Mouse (Mus musculus): ENCODE measurements around the gene Angptl1. TPM values are rescaled to one million over a fixed set of nuclear protein-coding genes. Genes with fewer than 3 reads are reported as not detected.

Angptl1 gene
- polyA plus RNA-seq, 2 experiments: 0.07 TPM; not detected in 1

- no peak for ATAC-seq (ENCODE audit: insufficient read depth)
- H3K4me3 ChIP-seq (ENCODE audit: insufficient read depth in 1 of 2, low read depth in 2 of 2, low read length in 2 of 2): no peak overlapping the region
- WGBS (ENCODE audit: insufficient replicate concordance): 79% methylated on average over 7 of the region's 7 CpGs
Observed at GRCm38 (mm10) chr1:156811928-156812327, 26.4 kb upstream of the Angptl1 start.

DNA sequence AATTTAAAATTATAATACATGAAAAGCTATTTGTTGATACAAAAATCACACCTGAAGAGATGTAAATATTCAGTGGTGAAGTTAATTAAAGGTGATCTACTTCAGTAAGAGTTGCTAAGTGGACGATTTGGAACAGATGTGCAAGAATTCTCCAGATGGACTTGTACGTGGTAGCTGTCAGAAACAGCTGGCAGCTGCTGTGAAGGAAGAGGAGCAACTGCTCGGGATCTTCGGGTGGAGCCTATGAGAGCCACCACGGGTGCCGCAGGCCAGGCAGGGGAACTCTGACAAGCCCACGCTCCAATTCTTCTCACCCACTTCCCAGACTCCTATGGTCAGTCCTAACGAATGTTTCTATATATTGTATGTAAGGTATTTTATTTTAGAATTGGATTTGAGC lies 25.6 kb upstream of the Angptl1 start:
- no peak overlapping the region for H3K4me2 ChIP-seq (ENCODE audit: low read depth)
- no peaks in the 10 kb centered on the region for H3K27me3 ChIP-seq (ENCODE audit: control insufficient read depth, insufficient read depth, low read length)
- no peak for ATAC-seq (ENCODE audit: insufficient read depth)
- no peak overlapping the region for H3K9ac ChIP-seq (replicated peaks)
- WGBS (ENCODE audit: insufficient replicate concordance): 71% methylated on average over 8 of the region's 8 CpGs
- no peak for TF ChIP-seq EP300 (IDR thresholded peaks at IDR 0.05; ENCODE audit: low read depth)
- TF ChIP-seq CTCF (IDR thresholded peaks at IDR 0.05; ENCODE audit: low read depth): no peak
- peaks cover 2% of the 10 kb centered on the region; the same call in 1 of the 2 replicates for H3K36me3 ChIP-seq (replicated peaks; ENCODE audit: control insufficient read depth, insufficient read depth, low read depth)
- no peak overlapping the region for H3K4me3 ChIP-seq (ENCODE audit: insufficient read depth in 1 of 2, low read depth in 2 of 2, low read length in 2 of 2)
- H3K4me1 ChIP-seq (replicated peaks; ENCODE audit: control insufficient read depth in 2 of 2, insufficient read depth in 2 of 2, low read length in 1 of 2): no peaks in the 10 kb centered on the region
- no peaks in the 10 kb centered on the region for H3K9me3 ChIP-seq (ENCODE audit: control insufficient read depth, low read length)
- H3K27ac ChIP-seq: no peak overlapping the region
- no peak for DNase-seq (ENCODE audit: low read depth in 3 of 3, low spot score in 3 of 3)

More at GRCm38 (mm10) chr1:156811928-156812327, 26.4 kb upstream of the Angptl1 start:
- no peak for DNase-seq (ENCODE audit: low read depth in 3 of 3, low spot score in 3 of 3)
- Histone ChIP-seq H3K27ac (no peak overlapping the region), H3K27me3 (ENCODE audit: control insufficient read depth, insufficient read depth, low read length) (no peaks in the 10 kb centered on the region), H3K4me1 (replicated peaks; ENCODE audit: control insufficient read depth in 2 of 2, insufficient read depth in 2 of 2, low read length in 1 of 2) (no peaks in the 10 kb centered on the region), H3K9ac (replicated peaks) (no peak overlapping the region), H3K4me2 (ENCODE audit: low read depth) (no peak overlapping the region), H3K9me3 (ENCODE audit: control insufficient read depth, low read length) (no peaks in the 10 kb centered on the region), H3K36me3 (replicated peaks; ENCODE audit: control insufficient read depth, insufficient read depth, low read depth) (no peaks in the 10 kb centered on the region)
- TF ChIP-seq CTCF (IDR thresholded peaks at IDR 0.05; ENCODE audit: low read depth) (no peak), EP300 (IDR thresholded peaks at IDR 0.05; ENCODE audit: low read depth) (no peak)

DNA sequence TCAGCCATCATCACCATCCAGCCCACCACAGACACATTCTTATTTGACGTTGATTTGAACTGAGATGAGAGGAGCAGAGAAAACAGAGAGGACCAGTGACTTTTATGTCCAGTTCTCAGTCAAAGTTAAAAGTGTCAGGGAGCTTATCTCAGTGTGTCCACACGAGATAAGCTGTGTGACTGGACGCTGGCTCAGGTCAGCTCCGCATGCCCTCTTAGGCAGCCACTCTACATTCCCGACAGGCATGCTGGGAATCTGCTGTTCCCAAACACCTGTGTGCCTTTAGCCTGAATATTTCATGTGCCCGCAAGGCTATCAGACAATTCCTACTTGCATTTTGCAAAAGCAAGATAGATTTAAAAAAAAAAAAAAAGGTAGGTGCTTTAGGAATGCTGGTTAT lies 24.9 kb upstream of the Angptl1 start:
- H3K36me3 ChIP-seq (replicated peaks; ENCODE audit: control insufficient read depth, insufficient read depth, low read depth): peaks cover 2% of the 10 kb centered on the region; the same call in 1 of the 2 replicates
- no peaks in the 10 kb centered on the region for H3K4me1 ChIP-seq (replicated peaks; ENCODE audit: control insufficient read depth in 2 of 2, insufficient read depth in 2 of 2, low read length in 1 of 2)
- no peak overlapping the region for H3K9ac ChIP-seq (replicated peaks)
- no peaks in the 10 kb centered on the region for H3K27me3 ChIP-seq (ENCODE audit: control insufficient read depth, insufficient read depth, low read length)
- peak; percentile 48; the same call in 1 of the 2 replicates for ATAC-seq (ENCODE audit: insufficient read depth)
- no peak for TF ChIP-seq EP300 (IDR thresholded peaks at IDR 0.05; ENCODE audit: low read depth)
- no peak for TF ChIP-seq CTCF (IDR thresholded peaks at IDR 0.05; ENCODE audit: low read depth)
- no peak overlapping the region for H3K4me2 ChIP-seq (ENCODE audit: low read depth)
- DNase-seq (ENCODE audit: low read depth in 3 of 3, low spot score in 3 of 3): no peak
- 56% methylated on average over 6 of the region's 6 CpGs for WGBS (ENCODE audit: insufficient replicate concordance)
- H3K27ac ChIP-seq: no peak overlapping the region
- no peaks in the 10 kb centered on the region for H3K9me3 ChIP-seq (ENCODE audit: control insufficient read depth, low read length)
- H3K4me3 ChIP-seq (ENCODE audit: insufficient read depth in 1 of 2, low read depth in 2 of 2, low read length in 2 of 2): no peak overlapping the region

DNA sequence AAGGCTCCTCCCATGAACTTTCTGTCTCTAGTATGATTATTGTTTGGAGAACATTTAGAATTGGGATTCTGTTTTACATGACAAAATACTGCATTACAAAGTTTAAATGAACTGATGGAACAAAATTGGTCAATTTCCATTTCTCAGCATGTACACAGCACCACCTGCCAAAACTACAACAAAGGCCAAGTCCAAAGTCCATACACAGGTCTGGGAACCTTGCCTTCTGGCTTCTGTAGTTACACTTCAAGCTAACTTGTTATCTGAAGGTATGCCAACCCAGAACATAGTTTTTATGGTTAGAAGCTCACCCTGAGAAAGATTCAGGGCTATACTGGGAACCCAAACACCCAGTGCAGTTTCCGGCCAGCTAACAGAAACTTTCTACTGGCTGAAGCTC lies 19.1 kb upstream of the Angptl1 start:
- WGBS (ENCODE audit: insufficient replicate concordance): 88% methylated on average over 1 of the region's 1 CpGs
- Histone ChIP-seq H3K9ac (replicated peaks) (no peak overlapping the region), H3K27me3 (ENCODE audit: control insufficient read depth, insufficient read depth, low read length) (no peaks in the 10 kb centered on the region), H3K36me3 (replicated peaks; ENCODE audit: control insufficient read depth, insufficient read depth, low read depth) (peaks cover 2% of the 10 kb centered on the region; the same call in 1 of the 2 replicates), H3K9me3 (ENCODE audit: control insufficient read depth, low read length) (no peaks in the 10 kb centered on the region), H3K4me3 (ENCODE audit: insufficient read depth in 1 of 2, low read depth in 2 of 2, low read length in 2 of 2) (no peak overlapping the region), H3K4me1 (replicated peaks; ENCODE audit: control insufficient read depth in 2 of 2, insufficient read depth in 2 of 2, low read length in 1 of 2) (no peaks in the 10 kb centered on the region), H3K4me2 (ENCODE audit: low read depth) (no peak overlapping the region), H3K27ac (no peak overlapping the region)
- no peak for DNase-seq (ENCODE audit: low read depth in 3 of 3, low spot score in 3 of 3)
- no peak for ATAC-seq (ENCODE audit: insufficient read depth)
- TF ChIP-seq EP300 (IDR thresholded peaks at IDR 0.05; ENCODE audit: low read depth) (no peak), CTCF (IDR thresholded peaks at IDR 0.05; ENCODE audit: low read depth) (no peak)

DNA sequence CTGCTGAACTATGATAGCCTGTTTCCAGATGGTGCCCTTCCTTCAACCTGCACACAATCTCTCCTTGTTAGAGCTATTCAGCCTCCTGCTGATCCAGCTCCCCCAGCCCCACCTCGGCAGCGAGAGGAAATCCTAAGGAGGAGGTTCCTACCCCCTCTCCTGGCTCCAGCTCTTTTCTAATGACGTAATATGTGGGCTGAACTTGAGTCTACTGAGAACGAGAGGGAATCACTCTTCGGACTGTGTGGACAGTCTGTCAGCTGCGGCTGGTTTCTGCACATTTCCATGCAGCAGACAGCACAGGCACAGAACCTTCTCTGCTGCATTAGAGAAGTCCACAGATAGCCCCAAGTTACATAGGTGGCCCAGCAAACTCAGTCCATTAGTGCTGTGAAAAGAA lies 333 bp downstream of the Angptl1 start:
- Histone ChIP-seq H3K4me1 (replicated peaks; ENCODE audit: control insufficient read depth in 2 of 2, insufficient read depth in 2 of 2, low read length in 1 of 2) (peaks cover 0 to 3% of the 10 kb centered on the region in 2 experiments; a peak in 1 of 4 replicates), H3K36me3 (replicated peaks; ENCODE audit: control insufficient read depth, insufficient read depth, low read depth) (no peaks in the 10 kb centered on the region), H3K4me2 (ENCODE audit: low read depth) (no peak overlapping the region), H3K27ac (no peak overlapping the region), H3K9me3 (ENCODE audit: control insufficient read depth, low read length) (no peaks in the 10 kb centered on the region), H3K9ac (replicated peaks) (no peak overlapping the region), H3K4me3 (ENCODE audit: insufficient read depth in 1 of 2, low read depth in 2 of 2, low read length in 2 of 2) (no peak overlapping the region), H3K27me3 (ENCODE audit: control insufficient read depth, insufficient read depth, low read length) (no peaks in the 10 kb centered on the region)
- no peak for TF ChIP-seq EP300 (IDR thresholded peaks at IDR 0.05; ENCODE audit: low read depth)
- TF ChIP-seq CTCF (IDR thresholded peaks at IDR 0.05; ENCODE audit: low read depth): no peak
- ATAC-seq (ENCODE audit: insufficient read depth): no peak
- no peak for DNase-seq (ENCODE audit: low read depth in 3 of 3, low spot score in 3 of 3)
- WGBS (ENCODE audit: insufficient replicate concordance): 49% methylated on average over 6 of the region's 6 CpGs

Measured in liver, embryonic 14.5 days (tissue).